Mouse (Mus musculus) right cerebral cortex, postnatal 14 days (tissue): Measurements from ENCODE around the gene Prima1.
A peak's percentile ranks its signal among the peaks of the same experiment; 100 is the strongest.

Experiments used
- DNase-seq: peaks from one replicate; pipeline ENCODE4 v3.0.0; 2022

Gene Prima1

DNA sequence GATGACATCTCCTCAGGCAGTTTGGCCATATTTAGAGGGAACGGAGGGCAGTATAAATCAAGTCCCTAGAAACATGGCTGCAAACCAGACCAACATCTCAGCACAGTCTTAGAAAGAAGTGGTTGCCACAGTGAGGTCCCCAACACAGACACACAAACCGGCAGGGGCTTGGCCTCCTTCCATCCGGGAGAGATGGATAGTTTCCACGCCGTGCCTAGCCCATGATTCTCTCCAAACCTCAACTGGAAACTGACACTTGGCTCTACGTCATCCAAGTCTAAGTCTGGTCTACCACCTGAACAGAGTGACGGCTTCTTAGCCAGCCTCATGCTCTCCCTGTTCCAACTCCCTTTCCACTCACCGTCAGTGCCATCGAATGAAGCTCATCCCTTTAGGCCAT lies 18.3 kb downstream of the Prima1 start:
- no peak for DNase-seq

DNA sequence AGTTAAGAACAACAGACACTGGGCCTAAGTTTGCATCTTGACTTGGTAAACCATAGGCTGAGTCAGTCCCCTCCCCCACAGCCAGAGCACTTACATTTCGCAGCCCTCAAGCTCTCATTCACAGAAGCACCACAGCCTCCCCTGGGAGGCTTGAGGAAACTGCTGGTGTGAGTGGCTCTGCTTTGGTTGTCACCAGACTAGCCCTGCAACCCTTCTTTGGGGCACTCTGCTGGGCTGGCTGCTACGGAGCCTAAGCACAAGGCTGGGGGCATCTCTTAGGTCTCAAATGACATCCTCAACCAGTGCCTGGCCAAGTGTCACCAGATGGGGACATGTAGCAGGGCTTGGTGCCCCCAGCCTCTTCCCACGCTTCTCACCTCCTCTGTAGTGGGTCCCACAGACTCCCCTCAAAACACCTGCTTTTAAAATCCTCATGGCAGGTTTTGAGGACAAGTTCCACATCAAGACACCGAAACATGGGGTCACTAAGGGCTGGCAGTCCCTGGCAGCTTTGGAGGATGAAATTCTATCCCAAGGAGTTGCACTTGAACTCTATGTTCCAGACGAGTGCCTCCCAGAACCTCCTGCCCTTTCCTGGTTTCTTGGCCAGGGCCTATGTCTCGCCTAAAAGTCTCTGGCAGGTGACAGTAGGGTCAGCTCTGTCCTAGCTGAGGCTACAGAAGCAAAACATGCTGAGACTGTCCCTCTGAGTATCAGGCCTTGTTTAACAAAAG lies 25.9 kb downstream of the Prima1 start:
- no peak for DNase-seq

DNA sequence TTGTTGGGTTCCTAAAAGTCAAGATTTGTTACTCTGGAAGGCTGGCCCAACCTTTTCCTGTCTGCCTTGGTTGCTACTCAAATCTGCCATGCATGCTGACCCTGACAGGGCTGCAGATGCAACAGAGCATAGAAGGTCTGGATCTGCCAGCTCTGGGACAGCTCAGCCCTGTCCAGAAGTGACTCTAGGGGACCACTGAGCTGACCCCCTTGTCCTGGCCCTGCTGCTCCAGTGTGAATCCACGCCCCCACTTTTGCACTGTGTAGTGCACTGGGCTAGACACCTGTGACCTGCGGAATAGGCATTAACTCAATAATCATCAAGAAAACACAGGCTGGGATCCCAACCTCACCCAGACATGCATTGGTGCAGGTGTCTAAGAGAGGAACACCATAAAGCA lies 27.2 kb downstream of the Prima1 start:
- no peak for DNase-seq

DNA sequence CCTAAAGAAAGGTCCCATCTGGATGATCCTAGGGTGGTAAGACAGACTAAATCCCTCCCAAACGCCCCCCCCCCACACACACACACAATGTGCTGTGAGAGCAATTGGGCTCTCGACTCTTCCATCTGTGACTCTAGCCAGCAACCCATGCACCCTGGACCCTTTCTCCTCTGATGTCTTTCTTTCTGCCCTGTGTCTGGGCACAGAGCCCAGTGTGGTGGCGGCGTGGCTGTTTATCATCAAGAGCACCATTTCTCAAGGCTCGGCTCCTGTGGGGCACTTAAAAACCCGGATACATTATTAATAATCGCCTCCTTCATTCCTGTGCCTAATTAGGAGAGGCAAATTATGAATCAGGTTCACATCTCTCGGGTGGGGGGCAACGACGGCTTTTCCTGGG lies 27.7 kb downstream of the Prima1 start:
- DNase-seq, result no peak

DNA sequence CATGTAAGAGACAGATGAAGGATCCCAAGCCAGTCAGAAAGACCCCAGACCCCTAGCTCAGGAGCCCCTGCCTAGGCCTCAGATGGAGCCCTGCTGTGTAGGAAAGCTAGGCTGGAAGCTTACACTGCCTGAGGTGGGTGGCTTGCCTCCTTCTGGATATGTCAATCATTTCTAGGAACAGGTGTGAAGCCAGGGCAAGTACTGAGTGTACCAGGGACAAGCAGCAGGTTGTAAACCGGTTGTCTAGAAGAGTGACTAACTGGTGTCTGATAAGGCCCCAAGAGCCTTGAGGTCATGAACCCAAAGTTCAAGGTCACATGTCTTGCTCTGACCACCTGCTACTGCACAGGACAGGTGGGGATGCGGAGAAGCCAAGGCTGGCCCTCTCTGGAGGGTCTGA lies 28.4 kb downstream of the Prima1 start:
- DNase-seq, result no peak

DNA sequence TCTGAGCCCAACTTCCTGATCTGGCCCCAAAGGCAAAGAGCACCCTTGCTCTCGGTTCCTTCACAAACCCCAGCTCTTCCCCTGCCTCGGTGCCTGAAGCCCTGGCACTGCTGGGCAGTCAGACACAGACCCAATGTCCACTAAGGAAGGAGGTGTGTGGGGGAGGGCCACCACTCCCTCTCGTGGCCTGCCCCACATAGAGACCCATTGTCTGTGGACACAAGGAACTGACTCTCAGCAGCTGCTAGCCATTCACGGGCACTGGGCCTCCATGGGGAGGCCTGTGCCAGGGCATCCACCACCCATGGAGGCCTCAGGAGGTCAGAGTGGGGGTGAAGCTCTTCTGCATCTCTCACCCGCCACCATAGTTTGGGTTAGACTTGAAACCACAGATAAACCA lies 30.9 kb downstream of the Prima1 start:
- DNase-seq, result no peak

DNA sequence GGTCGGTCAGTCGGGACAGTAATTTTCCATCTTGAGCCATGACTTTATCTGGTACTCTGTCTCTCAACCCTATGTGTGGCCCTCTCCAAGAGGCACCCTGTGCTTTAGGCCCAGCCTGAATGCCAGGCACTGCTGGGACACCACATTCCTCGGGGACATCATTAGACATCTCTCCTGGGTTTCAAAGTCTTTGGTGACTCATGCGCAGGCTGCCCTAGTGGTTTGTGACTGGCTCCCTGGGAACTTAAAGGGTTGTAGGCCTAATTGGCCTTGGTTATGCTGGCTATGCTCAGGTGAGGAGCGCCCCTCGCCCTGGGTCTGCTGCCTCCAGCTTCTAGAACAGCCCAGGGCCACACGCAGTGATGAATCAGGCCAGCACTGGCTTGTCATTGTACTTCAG lies 32.4 kb downstream of the Prima1 start:
- DNase-seq, result no peak

DNA sequence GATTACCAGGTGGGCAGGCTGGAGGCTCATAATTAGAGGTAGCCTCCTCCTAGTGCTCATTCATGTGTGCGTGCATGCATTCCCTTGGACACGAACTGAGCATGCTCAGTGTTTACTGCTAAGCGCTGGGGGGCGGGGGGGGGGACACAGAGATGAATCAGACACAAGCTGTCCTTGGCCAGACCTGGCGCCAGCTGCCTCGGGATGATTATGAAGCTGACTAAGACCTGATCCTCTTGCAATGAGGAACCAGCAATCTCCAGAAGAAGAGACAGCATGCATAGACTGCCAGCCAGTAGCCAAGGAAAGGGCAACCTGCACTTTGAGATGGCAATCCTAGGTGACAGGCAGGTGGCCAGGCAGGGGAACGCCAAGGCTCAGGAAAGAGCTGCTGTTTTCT lies 36.4 kb downstream of the Prima1 start:
- DNase-seq, result no peak

DNA sequence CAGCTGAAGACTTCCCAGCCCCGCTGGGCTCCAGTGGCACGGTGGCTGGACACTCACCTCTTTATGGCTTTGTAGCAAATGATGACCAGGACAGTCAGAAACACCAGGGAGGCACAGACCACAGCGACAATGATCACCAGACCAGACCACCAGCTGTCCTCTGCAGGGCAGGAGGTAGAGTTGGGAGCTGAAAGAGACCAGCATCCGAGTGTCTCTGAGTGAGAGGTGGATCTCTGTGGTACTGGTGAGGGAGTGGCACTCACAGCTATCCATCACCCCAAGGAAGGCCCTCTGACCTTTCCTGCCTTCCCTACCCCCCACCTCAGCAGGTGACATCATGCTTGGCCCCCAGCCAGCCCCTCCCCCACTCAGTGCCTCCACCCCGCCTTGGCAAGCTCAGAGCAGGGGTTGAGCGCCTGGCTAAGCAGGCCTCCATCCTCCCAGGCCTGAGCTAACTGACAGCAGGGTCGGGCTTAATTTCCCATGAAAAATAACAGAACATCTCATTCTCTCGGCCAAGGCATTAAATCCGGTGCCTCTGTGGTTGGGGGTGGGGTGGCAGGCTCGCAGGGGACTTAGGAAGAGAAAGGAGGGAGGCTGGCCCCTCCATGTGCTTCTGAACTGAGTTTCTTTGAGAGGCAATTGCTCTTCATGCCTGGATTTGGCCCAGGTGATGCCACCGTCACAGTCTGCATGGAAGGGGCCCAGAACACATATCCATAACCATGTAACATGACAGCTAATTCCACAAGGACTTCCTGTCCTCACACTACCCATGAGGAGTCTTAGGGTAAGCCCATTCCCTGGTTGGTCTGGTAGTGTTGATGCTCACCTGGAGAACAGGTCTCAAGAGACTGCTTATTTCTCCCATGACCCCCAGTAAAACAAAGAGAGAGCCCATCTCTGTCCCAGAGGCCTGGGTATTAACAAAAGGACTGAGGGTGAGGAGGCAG lies 39.1 kb downstream of the Prima1 start:
- DNase-seq, result peak; percentile 30

DNA sequence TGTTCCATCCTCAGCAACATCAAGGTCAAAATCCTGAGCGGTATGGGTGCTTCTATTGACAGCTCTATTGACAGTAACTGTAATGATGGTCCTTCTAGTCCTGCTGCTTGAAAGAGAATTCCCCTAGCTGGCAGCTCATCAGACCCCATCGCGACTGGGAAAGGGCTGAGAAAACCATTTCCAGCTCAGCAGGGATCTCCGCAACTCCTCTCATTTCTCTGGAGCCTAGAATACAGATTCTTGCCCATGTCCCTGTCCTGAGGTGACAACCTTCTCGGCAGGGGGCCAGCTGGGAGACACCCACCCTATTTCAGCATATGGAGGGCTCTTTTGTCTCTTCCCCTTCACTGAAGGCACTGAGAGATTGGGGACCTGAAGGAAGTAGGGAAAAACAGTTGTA lies 49.0 kb downstream of the Prima1 start:
- no peak for DNase-seq

DNA sequence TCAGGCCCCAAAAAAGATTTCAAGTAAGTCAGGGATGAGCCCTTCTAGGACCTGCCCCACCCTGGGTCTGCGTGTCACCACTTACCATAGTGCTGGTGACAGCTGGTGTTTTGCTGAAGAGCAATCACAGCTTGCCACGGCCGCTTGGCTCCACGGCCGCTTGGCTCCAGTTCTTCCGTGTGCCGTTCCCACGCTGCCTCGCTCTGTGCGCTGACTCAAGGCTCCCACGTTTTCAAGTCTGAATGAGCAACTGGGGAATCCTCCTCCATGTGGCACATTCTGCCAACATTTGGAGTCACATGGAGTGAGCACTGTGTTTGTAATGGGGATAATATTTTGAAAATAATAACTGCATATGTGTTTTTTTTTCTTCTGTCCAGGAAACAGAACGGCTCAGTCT lies 52.2 kb downstream of the Prima1 start:
- DNase-seq, result peak; percentile 63

DNA sequence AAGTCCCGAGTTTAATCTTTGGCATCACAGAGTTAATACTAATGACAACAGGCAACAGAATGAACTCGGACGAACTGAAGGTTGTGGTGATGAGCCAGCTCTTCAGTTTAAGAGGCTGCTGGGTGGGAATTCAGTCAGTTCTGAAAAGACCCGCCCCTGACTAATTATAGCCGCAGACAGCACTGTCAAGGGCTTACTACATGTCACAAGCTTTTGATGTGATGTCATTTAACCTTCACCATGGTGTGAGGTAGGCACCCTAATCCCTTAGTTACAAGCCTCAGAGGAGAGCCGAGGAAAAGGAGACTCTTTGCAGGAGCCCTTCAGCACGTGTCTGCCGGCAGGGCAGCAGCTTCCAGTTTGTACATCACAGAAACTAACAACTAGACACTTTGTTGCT lies 53.7 kb downstream of the Prima1 start:
- no peak for DNase-seq

DNA sequence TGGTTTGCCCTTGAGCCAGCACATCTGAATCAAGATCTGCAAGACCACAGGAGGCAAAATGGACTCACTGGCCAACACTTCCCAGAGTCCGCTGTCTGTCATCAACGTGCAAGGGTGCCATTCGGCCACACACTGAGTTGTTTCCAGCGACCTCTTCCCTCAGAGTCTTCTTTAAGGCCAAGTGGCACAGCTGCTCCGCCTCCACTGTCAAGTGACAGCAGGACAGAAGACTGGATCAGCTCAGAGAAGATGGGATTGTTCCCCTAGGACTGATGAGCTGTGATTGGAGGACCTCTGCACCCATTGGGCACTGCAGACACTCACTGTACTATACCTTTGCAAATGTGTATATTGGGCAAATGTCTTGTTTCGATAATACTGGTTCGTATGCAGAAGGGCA lies 54.9 kb downstream of the Prima1 start:
- DNase-seq, result no peak

DNA sequence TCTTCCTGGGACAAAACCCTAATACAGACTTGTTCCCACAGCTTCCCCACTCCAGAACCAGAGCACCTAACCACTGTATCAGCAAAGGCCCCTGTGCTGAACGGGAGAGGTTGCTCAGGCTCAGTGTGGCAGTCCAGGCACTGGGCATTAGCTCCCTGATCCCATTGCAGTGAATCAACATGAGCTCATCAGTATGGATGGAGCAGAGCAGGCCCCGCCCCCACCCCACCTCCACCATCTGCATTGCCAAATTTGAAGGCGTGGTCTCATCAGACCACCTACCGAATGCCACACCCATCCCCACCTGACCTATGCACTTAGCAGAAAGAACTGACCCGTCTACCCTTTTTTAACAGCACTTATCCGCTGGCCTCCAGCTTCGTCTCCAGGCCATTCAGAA lies 58.9 kb downstream of the Prima1 start:
- DNase-seq, result no peak

DNA sequence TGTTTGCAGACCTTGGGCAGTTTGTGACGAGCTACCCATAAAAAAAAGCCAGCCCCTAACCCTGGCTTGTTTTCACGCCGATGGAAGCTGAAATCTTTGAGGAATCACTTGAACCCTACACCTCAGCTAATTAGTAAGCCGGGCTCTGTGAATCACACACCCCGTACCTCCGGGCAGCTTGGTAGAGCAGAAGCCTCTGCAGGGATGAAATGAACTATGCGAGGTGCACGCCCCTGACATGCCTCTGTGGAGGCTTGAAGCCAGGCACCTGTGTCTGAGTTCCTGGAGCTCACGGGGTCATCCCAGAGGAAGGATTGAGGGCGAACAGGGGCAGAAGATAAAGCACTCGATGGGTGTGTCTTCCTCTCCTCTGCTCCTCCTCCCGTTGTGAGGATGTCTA lies 73.1 kb downstream of the Prima1 start:
- no peak for DNase-seq

DNA sequence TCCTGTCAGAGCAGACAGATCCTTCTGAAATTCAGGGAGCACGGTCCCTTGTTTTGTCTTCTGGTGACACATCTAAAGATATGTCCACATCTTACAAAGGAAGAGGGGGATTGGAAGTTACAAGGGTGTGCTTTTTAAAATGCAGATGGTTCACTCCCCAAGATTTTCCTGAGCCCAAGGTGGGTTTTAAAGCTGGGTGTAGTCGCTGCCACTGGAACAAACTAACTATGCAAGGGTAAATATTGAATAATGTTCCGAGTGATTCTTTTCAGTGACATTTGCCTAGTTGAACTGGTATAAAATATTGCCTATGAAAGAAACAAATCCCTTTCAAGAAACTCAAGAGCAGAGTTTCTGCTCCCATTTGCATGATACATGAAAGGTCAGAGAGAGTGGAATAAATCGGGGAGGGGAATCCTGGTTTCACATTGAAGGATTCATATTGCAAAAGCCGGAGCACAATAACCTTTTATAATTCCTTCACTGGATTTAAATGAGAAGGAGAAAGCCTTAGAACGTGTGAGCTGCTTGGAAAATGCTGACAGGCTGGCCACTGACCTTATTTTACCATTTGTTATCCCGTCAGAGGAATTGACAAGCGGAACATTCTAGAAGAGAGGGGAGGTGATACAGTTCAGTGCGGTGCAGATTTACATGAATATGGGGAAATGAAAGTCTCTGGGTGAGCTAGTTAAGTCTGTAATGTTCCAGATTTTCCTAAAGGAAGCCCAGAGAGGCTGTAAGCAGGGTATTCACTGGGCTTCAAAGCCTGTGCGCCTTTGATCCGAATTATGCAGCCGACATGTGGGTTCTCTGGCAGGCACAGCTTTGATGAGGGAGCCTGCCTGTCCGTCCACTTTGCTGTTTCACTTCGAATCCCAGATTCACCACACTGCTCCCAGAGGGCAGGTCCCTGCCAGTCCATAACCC lies 77.6 kb downstream of the Prima1 start:
- no peak for DNase-seq

DNA sequence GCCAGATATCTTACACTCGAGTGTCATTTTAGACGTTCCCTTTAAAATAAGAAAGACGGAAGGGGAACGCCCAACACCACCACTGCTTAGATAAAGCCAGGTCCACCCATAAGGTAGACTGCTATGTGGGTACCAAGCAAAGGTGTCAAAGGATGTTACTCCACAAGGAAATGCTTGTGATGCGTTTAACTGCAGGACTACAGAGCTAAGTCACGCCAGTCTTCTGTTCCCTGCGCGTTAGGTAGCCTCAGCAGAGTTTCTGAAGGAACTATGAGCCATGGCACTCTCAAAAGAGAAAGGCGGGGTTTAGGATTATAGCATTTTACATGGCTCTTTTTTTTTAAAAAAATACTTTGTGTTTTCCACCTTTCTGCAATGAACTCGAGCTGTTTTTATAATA lies 78.4 kb downstream of the Prima1 start:
- no peak for DNase-seq

DNA sequence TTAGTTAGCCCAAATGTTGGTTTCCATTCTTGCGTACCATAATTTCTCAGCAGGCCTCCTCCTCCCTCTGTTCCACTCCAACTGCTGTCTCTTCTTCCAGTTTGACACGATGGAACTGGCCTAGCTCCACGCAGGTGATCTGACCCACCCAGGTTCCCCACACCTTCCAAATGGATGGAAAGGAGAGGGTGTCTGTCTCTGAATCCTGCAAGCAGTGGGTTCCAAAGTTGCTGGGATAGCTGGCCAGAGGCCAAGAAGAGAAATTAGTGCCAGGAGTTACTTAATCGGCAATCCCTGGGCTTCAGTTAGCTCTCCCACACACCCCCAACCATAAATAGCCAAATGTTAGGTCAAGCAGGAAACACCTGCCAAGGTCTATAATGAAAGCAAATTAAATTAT lies 81.2 kb downstream of the Prima1 start:
- no peak for DNase-seq

DNA sequence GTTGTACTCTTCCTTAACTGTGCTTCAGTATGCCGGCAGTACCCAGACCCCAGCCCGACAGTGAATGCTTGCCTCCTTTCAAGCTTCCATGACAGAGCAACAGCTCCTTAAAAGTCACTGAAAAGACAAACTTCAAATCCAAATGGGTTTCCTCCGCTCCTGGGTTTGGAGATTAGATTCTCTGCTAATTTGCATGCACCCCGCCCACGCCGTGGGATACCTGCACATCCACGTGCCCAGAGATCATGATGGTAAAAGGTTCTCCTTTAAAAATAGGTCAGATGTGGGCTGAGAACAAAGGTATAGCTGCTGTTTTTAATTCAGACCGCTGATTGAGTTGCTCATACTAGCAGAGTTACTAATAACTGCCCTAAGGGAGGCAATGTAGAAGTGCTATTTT lies 82.9 kb downstream of the Prima1 start:
- no peak for DNase-seq

DNA sequence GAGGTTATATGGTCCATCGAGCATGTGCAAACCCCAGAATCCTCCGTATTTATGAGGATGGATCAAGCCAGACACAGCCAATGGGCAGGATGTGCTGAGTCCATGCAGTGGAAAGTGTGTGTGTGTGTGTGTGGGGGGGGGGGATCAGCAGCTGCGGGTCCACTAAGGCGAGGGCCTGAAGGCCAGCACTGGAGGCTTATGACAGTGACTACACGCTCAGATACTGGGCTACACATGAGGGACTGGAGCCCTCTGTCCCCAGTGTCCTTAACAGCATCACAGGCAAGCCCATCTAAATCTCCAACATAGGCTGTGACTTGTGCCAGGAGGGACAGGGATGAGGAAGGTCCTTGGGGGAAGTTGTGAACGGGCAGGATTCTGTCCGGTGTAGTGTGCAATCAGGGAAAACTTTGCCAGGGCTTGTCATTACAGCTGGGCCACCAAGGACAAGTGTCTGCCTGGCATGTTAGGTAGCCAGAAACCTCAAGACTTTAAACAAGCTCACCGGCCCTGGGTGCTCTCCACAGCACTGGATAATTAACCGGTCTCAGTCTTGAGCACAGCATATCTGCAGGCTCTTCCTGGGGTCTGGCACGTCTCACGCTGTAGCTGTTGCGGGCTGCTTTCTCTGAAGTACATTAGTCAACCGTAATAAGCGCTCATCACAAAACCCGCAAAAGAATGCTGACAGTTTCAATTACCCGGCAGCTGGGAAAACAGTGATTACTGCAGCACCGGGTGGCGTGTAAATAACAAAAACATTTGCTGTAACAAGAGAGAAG lies 84.6 kb downstream of the Prima1 start:
- no peak for DNase-seq

DNA sequence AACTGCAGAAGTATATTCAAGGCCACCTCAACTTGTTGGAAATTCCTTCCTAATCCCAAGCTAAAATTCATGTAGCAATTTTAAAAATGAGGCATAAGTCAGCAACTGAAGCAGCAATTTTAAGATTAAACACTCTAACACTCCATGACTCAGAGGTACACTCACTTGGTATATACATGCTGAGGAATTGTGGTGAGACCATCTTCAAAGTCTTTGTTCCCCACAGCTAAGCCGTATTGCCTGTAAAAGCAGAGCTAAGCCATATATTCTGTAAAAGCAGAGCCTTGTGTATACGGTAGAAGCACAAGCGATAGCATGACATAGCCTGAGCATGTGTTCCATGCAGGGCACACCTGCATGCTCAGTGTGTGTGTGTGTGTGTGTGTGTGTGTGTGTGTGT lies 86.5 kb downstream of the Prima1 start:
- DNase-seq, result no peak

DNA sequence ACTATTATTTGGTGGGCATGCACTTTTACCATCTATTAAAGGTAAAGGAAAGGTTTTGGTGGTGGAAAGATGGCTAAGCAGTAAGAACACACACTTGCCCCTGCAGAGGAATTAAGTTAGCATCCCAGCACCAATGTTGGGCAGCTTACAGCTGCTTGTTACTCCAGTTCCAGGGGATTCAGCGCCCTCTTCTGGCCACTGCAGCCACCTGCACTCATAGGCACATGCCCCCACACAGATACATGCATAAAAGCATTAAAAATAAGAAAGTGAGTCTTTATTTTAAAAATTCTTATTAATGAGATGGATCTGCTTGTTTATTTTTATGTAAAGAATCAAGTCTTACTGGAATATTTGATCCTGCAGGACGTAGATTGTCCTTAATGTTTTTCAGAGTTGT lies 87.0 kb downstream of the Prima1 start:
- no peak for DNase-seq
